Mouse (Mus musculus) liver, embryonic 15.5 days (tissue): ENCODE data around the gene Stmn1. TPM values are rescaled to one million over a fixed set of nuclear protein-coding genes. Genes with fewer than 3 reads are reported as not detected.
A peak's percentile ranks its signal among the peaks of the same experiment; 100 is the strongest.

Source experiments
- ATAC-seq: fragments of 200-750 bp; cut with Nextera tagmentation; 2 replicates; pipeline ENCODE4 v1.8.0; 2017; ENCODE audit warnings: moderate number of reproducible peaks, mild to moderate bottlenecking, moderate library complexity; ENCODE audit not compliant: insufficient read depth
- H3K27ac ChIP-seq: fragments of 300-500 bp; sonication (generic); replicated peaks from 2 replicates; pipeline ENCODE4 v1.5.1; 2015; ENCODE audit warnings: mild to moderate bottlenecking, inconsistent platforms
- H3K27me3 ChIP-seq: fragments of 300-500 bp; sonication (generic); 2 replicates; pipeline ENCODE4 v1.6.1; 2015; ENCODE audit warnings: mild to moderate bottlenecking, inconsistent platforms
- H3K36me3 ChIP-seq: fragments of 300-500 bp; sonication (generic); replicated peaks from 2 replicates; pipeline ENCODE4 v1.6.1; 2015; ENCODE audit warnings: moderate library complexity, mild to moderate bottlenecking, inconsistent platforms
- H3K4me1 ChIP-seq: fragments of 300-500 bp; sonication (generic); replicated peaks from 2 replicates; pipeline ENCODE4 v1.6.1; 2015; ENCODE audit warnings: inconsistent platforms
- H3K4me2 ChIP-seq: fragments of 300-500 bp; sonication (generic); 2 replicates; pipeline ENCODE4 v1.6.1; 2015; ENCODE audit warnings: moderate library complexity, mild to moderate bottlenecking, inconsistent platforms
- H3K4me3 ChIP-seq: fragments of 300-500 bp; sonication (generic); replicated peaks from 2 replicates; pipeline ENCODE4 v1.5.1; 2015; ENCODE audit warnings: mild to moderate bottlenecking, inconsistent platforms
- H3K9ac ChIP-seq: fragments of 300-500 bp; sonication (generic); 2 replicates; pipeline ENCODE4 v1.6.1; 2015; ENCODE audit warnings: moderate library complexity, mild to moderate bottlenecking, inconsistent platforms
- H3K9me3 ChIP-seq: fragments of 300-500 bp; sonication (generic); replicated peaks from 2 replicates; pipeline ENCODE4 v1.6.1; 2016; ENCODE audit warnings: inconsistent platforms
- WGBS: fragments of 180-500 bp; shearing (Covaris S2); methylation state at CpG from one replicate; pipeline ENCODE4 v1.1.7; 2015; ENCODE audit warnings: mixed read lengths; ENCODE audit not compliant: insufficient replicate concordance; 5-methylcytosine and 5-hydroxymethylcytosine counted together
- polyA plus RNA-seq: library from polyadenylated mRNA; unstranded; fragments of >200 nt; fragmentation: Nextera tagmentation; extraction: Ambion mirVana; gene quantifications from 2 replicates; pipeline ENCODE4 v1.2.1, GENCODE M21; 2015

Stmn1 gene
- polyA plus RNA-seq, 1 experiment from 2014 or later = 432 TPM

- no peak overlapping the region for H3K27ac ChIP-seq
- H3K27me3 ChIP-seq = peaks cover 37% of the 10 kb centered on the region
- no peak for ATAC-seq
- 53% methylated on average over 7 of the region's 7 CpGs for WGBS
- peaks cover 23% of the 10 kb centered on the region for H3K4me1 ChIP-seq
- no peaks in the 10 kb centered on the region for H3K36me3 ChIP-seq
- no peaks in the 10 kb centered on the region for H3K9me3 ChIP-seq
- no peak overlapping the region for H3K4me2 ChIP-seq
- H3K9ac ChIP-seq = no peak overlapping the region
- H3K4me3 ChIP-seq = no peak overlapping the region
Measured at GRCm38 (mm10) chr4:134443589-134443988, 24.5 kb upstream of the Stmn1 start.

DNA sequence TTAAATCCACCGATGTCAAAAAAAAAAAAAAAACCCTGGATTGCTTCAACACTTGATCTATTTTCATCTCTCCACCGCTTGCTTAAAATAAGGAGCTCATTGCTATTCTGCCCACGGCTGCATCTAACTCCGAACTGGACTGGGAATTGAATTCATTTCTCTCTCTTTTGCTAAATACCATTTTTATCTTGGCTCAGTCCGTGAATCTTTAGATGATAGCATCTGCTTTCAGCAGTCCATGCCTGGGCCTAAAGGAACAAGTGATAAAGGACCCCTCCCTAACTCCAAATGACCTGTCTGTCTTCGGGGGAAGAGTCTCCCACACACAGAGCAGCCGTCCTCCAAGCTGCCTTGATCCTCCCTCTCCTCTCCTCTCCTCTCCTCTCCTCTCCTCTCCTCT lies 23.2 kb upstream of the Stmn1 start:
- 49% methylated on average over 7 of the region's 7 CpGs for WGBS
- H3K27ac ChIP-seq = no peak overlapping the region
- no peak overlapping the region for H3K4me3 ChIP-seq
- H3K9me3 ChIP-seq = no peaks in the 10 kb centered on the region
- H3K9ac ChIP-seq = no peak overlapping the region
- no peak for ATAC-seq
- H3K36me3 ChIP-seq = no peaks in the 10 kb centered on the region
- H3K4me1 ChIP-seq = peaks cover 9% of the 10 kb centered on the region
- no peak overlapping the region for H3K4me2 ChIP-seq
- H3K27me3 ChIP-seq = peaks cover 47% of the 10 kb centered on the region

- Histone ChIP-seq H3K4me3 (no peak overlapping the region), H3K27me3 (peaks cover 52% of the 10 kb centered on the region), H3K4me2 (no peak overlapping the region), H3K27ac (no peak overlapping the region), H3K9me3 (no peaks in the 10 kb centered on the region), H3K4me1 (peaks cover 4% of the 10 kb centered on the region; the same call in 1 of the 2 replicates), H3K9ac (no peak overlapping the region), H3K36me3 (no peaks in the 10 kb centered on the region)
- 93% methylated on average over 1 of the region's 1 CpGs for WGBS
- no peak for ATAC-seq
Measured at GRCm38 (mm10) chr4:134445489-134445888, 22.6 kb upstream of the Stmn1 start.

DNA sequence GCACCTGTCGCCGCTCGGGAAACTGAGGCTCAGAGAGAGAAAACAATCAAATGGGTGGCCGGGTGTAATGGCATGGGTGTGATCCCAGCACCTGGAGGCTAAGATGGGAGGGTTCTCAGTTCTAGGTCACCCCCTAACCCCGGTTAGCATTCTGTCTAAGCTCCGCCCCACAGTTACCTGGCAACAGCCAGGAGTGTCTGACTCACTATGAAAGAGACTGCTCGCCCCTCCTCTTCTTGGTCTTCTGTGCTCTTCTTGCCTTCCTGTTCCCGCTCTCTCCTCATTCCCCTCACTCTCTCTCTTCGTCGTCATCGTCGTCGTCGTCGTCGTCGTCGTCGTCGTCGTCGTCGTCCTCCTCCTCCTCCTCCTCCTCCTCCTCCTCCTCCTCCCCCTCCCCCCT lies 20.2 kb upstream of the Stmn1 start:
- Histone ChIP-seq H3K4me2 (no peak overlapping the region), H3K27ac (no peak overlapping the region), H3K4me3 (no peak overlapping the region), H3K4me1 (no peaks in the 10 kb centered on the region), H3K9me3 (no peaks in the 10 kb centered on the region), H3K27me3 (peaks cover 60% of the 10 kb centered on the region), H3K9ac (no peak overlapping the region), H3K36me3 (no peaks in the 10 kb centered on the region)
- 36% methylated on average over 23 of the region's 23 CpGs for WGBS
- ATAC-seq = no peak

DNA sequence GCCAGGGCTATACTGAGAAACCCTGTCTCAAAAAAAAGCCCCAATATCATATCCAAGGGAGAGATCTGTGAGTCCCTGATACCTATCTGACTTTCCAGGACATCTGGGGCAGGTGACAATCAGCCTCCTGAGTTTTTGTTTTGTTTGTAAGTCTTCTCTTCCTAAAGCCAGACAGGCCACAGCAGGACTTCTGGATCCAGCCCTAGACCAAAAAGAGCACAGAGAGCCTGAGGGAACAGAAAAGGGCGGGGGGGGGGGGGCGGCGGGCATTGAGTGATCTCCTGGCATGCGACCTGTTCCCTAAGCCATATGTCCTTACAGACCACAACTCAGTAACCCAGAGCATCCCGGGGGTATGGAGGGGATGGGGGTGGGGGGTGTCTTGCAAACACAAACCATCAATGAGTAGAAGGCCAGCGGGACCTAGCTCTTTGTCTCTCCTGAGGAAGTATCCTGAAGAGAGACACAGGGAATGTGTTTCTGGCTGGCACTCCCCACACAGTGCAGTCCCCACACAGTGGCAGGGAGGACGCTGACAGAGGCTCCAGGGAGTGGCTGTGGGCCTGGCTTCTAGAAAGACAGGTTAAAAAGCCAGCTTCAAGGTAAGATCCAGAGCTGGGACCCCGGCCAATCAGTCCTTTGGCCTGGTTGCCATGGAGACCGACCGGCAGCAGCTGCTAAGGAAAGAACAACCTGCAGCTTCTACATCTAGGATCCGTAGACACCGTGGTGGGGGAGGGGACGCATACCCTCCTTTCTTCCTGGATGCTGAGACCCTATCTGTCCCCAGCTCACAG lies 18.3 kb upstream of the Stmn1 start:
- 49% methylated on average over 13 of the region's 13 CpGs for WGBS
- H3K9me3 ChIP-seq = no peaks in the 10 kb centered on the region
- peaks cover 66% of the 10 kb centered on the region for H3K27me3 ChIP-seq
- no peak overlapping the region for H3K4me3 ChIP-seq
- no peak overlapping the region for H3K9ac ChIP-seq
- no peak overlapping the region for H3K27ac ChIP-seq
- no peaks in the 10 kb centered on the region for H3K36me3 ChIP-seq
- no peak for ATAC-seq
- H3K4me2 ChIP-seq = no peak overlapping the region
- no peaks in the 10 kb centered on the region for H3K4me1 ChIP-seq

DNA sequence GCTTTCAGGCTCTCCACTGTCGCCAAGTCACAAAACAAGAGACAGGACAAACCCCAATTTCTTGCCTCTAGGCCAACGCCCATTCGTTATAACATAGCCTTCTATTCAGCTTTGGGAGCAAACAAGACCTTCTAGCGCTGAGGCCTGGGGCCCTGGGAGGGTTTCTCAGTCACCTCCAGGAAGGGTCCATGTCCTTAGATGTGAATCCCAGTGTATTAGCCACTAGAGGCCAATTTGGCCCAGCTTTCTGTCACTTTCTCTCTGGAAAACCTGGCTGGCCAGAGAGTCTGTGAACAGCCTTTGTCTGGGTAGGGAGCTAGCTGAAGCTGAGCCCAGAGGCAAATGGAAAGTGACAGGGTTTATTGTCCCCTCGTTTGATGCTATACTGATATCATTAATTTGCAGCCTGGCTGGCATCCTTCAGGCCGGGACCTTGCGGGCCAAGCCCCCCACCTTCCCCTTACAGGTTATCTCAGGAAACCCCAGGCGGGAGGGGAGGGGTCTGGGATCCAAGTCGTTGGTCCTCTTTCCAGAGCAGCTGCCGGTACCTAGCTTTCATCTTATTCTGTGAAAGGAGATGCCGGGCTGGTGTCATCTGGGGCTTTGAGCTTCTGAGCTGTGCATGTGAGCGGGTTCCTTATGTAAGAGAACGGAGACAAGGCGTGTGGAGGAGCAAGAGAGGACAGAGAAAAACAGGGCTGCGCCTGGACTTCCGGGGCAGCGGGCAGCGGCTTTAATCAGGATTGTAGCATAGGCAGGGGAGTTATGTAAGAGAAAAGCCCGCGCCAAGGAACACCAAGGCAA lies 17.5 kb upstream of the Stmn1 start:
- no peak for ATAC-seq
- Histone ChIP-seq H3K9ac (no peak overlapping the region), H3K9me3 (no peaks in the 10 kb centered on the region), H3K27me3 (peaks cover 72% of the 10 kb centered on the region), H3K4me2 (peak overlapping the region; percentile 18; the same call in 1 of the 2 replicates), H3K36me3 (no peaks in the 10 kb centered on the region), H3K4me3 (no peak overlapping the region), H3K4me1 (peaks cover 6% of the 10 kb centered on the region; the same call in 1 of the 2 replicates), H3K27ac (no peak overlapping the region)
- 32% methylated on average over 20 of the region's 20 CpGs for WGBS

DNA sequence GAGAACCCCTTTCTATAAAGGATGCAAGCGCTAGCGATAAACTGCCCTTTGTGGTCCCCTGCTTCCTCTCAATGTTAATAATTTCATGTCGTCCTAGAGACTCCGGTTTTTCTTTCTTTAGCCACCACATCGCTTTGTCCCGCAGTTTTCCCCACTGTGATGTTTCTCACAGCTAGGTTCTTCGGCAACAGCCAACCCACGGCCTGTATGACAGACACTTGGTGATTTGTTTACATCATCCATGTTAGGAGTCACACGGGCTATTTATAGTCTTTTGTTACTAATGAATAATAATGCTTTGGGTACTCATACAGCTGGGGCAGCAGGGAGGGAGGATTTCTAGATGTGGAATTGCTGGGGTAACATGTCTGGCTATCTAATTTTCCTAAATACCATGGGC lies 16.6 kb upstream of the Stmn1 start:
- H3K27ac ChIP-seq = no peak overlapping the region
- no peaks in the 10 kb centered on the region for H3K36me3 ChIP-seq
- ATAC-seq = no peak
- no peak overlapping the region for H3K4me3 ChIP-seq
- H3K9me3 ChIP-seq = no peaks in the 10 kb centered on the region
- H3K4me2 ChIP-seq = no peak overlapping the region
- H3K9ac ChIP-seq = no peak overlapping the region
- 54% methylated on average over 9 of the region's 9 CpGs for WGBS
- peaks cover 78% of the 10 kb centered on the region for H3K27me3 ChIP-seq
- H3K4me1 ChIP-seq = peaks cover 10% of the 10 kb centered on the region; the same call in 1 of the 2 replicates

- Histone ChIP-seq H3K4me3 (no peak overlapping the region), H3K9ac (no peak overlapping the region), H3K36me3 (no peaks in the 10 kb centered on the region), H3K4me2 (no peak overlapping the region; the same call in 1 of the 2 replicates), H3K27ac (no peak overlapping the region), H3K4me1 (peaks cover 10% of the 10 kb centered on the region; the same call in 1 of the 2 replicates), H3K27me3 (peaks cover 61% of the 10 kb centered on the region), H3K9me3 (no peaks in the 10 kb centered on the region)
- ATAC-seq = no peak
- 71% methylated on average over 34 of the region's 34 CpGs for WGBS
Measured at GRCm38 (mm10) chr4:134453619-134454400, 14.3 kb upstream of the Stmn1 start.

DNA sequence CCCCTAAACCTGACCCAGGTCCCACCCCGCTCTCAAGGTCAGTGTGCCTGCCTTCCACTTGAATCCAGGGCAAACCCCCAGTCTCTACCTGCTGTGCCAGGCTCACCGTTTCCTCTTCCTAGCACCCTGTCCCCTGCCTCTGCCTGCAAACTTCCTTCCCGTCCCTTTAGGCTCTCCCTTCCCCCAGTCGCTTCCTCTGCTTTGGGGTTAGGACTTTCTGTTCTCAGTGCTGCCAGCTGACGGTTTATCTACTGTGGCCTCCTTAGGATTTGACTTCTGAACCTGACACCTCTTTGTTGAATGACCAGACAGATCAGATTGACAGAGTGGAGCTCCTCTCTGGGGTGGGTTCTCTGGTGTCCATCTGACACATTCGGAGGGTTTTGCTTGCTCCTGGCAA lies 12.8 kb upstream of the Stmn1 start:
- Histone ChIP-seq H3K9me3 (no peaks in the 10 kb centered on the region), H3K36me3 (no peaks in the 10 kb centered on the region), H3K27me3 (peaks cover 49% of the 10 kb centered on the region), H3K9ac (no peak overlapping the region), H3K4me3 (no peak overlapping the region), H3K4me2 (no peak overlapping the region), H3K27ac (no peak overlapping the region), H3K4me1 (peaks cover 18% of the 10 kb centered on the region)
- 18% methylated on average over 6 of the region's 6 CpGs for WGBS
- no peak for ATAC-seq

DNA sequence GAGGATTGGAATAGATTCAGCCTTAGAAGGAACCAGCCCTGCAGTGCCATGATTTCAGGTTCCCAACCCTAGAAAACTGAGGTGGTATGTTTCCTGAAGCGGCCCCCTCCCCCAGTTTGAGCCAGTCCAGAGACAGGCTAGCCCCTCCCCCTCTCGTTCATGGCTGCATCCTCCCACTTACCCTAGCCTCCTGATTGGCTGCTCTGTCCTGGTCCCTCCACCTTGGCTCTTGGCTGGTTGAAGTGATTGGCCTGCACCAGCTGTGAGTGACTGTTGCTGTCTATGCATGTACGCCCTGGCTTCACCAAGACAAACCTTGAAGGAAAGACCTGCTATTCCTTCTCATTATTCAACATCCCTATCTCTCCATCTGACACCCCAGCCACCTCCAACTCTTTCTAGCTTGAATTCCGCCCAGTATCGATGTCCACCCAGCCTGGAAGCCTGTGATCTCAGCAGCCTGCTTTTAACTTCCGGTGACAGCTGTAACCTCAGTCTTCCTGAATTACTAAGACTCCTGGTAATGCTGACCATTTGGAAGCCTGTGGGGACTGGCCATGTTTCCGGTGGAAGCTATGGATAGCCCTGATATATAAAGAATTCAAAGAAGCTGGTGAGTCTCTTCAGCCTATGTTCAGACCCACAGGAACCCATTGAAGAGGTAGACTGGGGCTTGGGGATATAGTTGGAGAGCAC lies 10.8 kb upstream of the Stmn1 start:
- ATAC-seq = no peak
- Histone ChIP-seq H3K27ac (no peak overlapping the region), H3K4me1 (peaks cover 22% of the 10 kb centered on the region), H3K36me3 (no peaks in the 10 kb centered on the region), H3K9me3 (no peaks in the 10 kb centered on the region), H3K27me3 (peaks cover 29% of the 10 kb centered on the region), H3K4me3 (no peak overlapping the region), H3K4me2 (no peak overlapping the region), H3K9ac (no peak overlapping the region)
- WGBS = 30% methylated on average over 7 of the region's 7 CpGs
